Mouse (Mus musculus) embryonic facial prominence, embryonic 15.5 days (tissue): ENCODE measurements around the gene Dthd1. TPM values are rescaled to one million over a fixed set of nuclear protein-coding genes. Genes with fewer than 3 reads are reported as not detected.

Experiments
- ATAC-seq: fragments of 200-750 bp; cut with Nextera tagmentation; 2 replicates; pipeline ENCODE4 v1.8.0; 2017; ENCODE audit warnings: low read depth, moderate TSS enrichment; ENCODE audit not compliant: insufficient number of reproducible peaks, low FRiP score, low TSS enrichment
- H3K27ac ChIP-seq: fragments of 300-500 bp; sonication (generic); replicated peaks from 2 replicates; pipeline ENCODE4 v1.5.1; 2015; ENCODE audit warnings: mild to moderate bottlenecking, inconsistent platforms
- H3K27me3 ChIP-seq: fragments of 300-500 bp; sonication (generic); 2 replicates; pipeline ENCODE4 v1.6.1; 2015; ENCODE audit warnings: inconsistent platforms
- H3K36me3 ChIP-seq: fragments of 300-500 bp; sonication (generic); 2 replicates; pipeline ENCODE4 v1.6.1; 2015; ENCODE audit warnings: mild to moderate bottlenecking, inconsistent platforms
- H3K4me1 ChIP-seq: fragments of 300-500 bp; sonication (generic); 2 replicates; pipeline ENCODE4 v1.6.1; 2015; ENCODE audit warnings: inconsistent platforms
- H3K4me2 ChIP-seq: fragments of 300-500 bp; sonication (generic); replicated peaks from 2 replicates; pipeline ENCODE4 v1.6.1; 2015; ENCODE audit warnings: mild to moderate bottlenecking, inconsistent platforms
- H3K4me3 ChIP-seq: fragments of 300-500 bp; sonication (generic); replicated peaks from 2 replicates; pipeline ENCODE4 v1.5.1; 2015; ENCODE audit warnings: mild to moderate bottlenecking, inconsistent platforms
- H3K9ac ChIP-seq: fragments of 300-500 bp; sonication (generic); 2 replicates; pipeline ENCODE4 v1.6.1; 2015; ENCODE audit warnings: inconsistent platforms
- H3K9me3 ChIP-seq: fragments of 300-500 bp; sonication (generic); replicated peaks from 2 replicates; pipeline ENCODE4 v1.6.1; 2016; ENCODE audit warnings: inconsistent platforms
- WGBS: fragments of 180-500 bp; shearing (Covaris S2); methylation state at CpG from one replicate; pipeline ENCODE4 v1.1.7; 2015; 5-methylcytosine and 5-hydroxymethylcytosine counted together
- polyA plus RNA-seq: library from polyadenylated mRNA; unstranded; fragments of >200 nt; fragmentation: Nextera tagmentation; extraction: Ambion mirVana; gene quantifications from 2 replicates; pipeline ENCODE4 v1.2.1, GENCODE M21; 2015

Gene Dthd1
- polyA plus RNA-seq: 0.34 and 0.61 TPM in 2 replicates

GRCm38 (mm10) chr5:62813402-62814071 lies at the start of gene Dthd1:
Gene Dthd1 (plus strand): TSS chr5:62813823.
- 82% methylated on average over 6 of the region's 6 CpGs for WGBS

GRCm38 (mm10) chr5:62764161-62764560 lies 49.5 kb upstream of the Dthd1 start:
- Histone ChIP-seq H3K27ac (no peak overlapping the region), H3K9ac (no peak overlapping the region), H3K4me2 (peak overlapping the region; percentile 17; the same call in 1 of the 2 replicates), H3K27me3 (no peaks in the 10 kb centered on the region), H3K4me3 (no peak overlapping the region), H3K9me3 (no peaks in the 10 kb centered on the region), H3K36me3 (no peaks in the 10 kb centered on the region), H3K4me1 (peaks cover 6% of the 10 kb centered on the region; the same call in 1 of the 2 replicates)
- WGBS: 62% methylated on average over 5 of the region's 5 CpGs
- no peak for ATAC-seq

More at GRCm38 (mm10) chr5:62813402-62814071, at the start of gene Dthd1:
- H3K4me3 ChIP-seq: no peak within 1 kb of the TSS
- no peaks in the 10 kb centered on the region for H3K9me3 ChIP-seq
- H3K4me2 ChIP-seq: no peak within 1 kb of the TSS
- no peak within 1 kb of the TSS for H3K9ac ChIP-seq
- no peaks in the 10 kb centered on the region for H3K27me3 ChIP-seq
- H3K4me1 ChIP-seq: no peaks in the 10 kb centered on the region
- no peaks in the 10 kb centered on the region for H3K36me3 ChIP-seq
- no peak within 1 kb of the TSS for H3K27ac ChIP-seq
- no peak for ATAC-seq

- peak overlapping the region; percentile 61 for H3K4me3 ChIP-seq
- ATAC-seq: 0 out of 2 replicates have a peak, but pooled peaks have one; percentile 6
- peaks cover 6% of the 10 kb centered on the region; the same call in 1 of the 2 replicates for H3K4me1 ChIP-seq
- peak overlapping the region; percentile 37; the same call in 1 of the 2 replicates for H3K9ac ChIP-seq
- peak overlapping the region; percentile 82; the same call in 1 of the 2 replicates for H3K27ac ChIP-seq
- no peaks in the 10 kb centered on the region for H3K27me3 ChIP-seq
- 16% methylated on average over 5 of the region's 5 CpGs for WGBS
- H3K4me2 ChIP-seq: peak overlapping the region; percentile 84
- H3K9me3 ChIP-seq: no peaks in the 10 kb centered on the region
- H3K36me3 ChIP-seq: no peaks in the 10 kb centered on the region
Observed at GRCm38 (mm10) chr5:62765459-62765783, 48.2 kb upstream of the Dthd1 start.

DNA sequence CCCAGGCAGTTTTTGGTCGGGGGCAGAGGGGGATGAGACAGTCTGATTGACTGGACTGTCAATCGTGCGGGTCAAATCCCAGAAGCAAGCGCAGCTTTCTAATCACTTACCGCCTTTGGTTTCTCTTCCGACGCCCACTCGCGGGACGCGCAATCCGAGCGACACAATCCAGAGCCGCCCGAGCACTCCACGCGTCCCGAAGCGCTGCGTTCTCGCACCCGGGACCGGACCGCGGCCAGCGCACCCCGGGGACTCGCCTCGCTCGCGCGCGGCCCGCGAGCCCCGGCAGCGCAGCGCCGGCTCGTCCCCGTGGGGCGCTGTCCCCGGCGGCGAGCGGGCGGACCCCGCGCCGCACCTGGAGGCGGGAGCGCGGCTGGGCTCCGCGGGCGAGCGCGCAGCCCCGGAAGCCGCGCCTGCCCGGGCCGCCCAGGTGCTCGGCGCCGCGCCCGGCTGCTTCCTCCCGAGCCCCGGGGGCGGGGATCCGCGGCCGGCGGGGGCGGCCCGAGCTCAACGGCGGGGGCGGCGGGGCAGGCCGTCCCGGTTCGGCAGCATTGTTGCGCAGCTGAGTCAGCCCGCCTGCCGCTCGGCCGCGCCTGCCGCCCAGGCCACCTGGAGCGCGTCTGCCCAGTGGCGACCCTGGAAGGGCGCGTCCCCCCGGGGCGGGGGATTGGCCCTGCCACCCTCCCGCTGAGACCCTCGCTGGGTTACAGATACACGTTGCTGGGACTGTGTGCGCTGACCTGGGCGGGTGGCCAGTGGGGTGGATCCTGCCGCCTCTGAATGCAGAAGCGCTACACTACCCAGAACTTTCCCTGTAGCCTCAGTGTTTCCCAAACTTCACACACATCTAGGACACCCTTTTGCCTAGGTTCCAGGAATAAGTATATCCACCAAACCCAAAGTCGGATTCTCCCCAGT lies 47.6 kb upstream of the Dthd1 start, which contains the start of gene Arap2:
Arap2 (minus strand) TSS at position 376 of the 918 bp plus-strand sequence.
- peak within 1 kb of the TSS; percentile 37 for H3K9ac ChIP-seq
- WGBS: under 1% methylated on average over 69 of the region's 106 CpGs
- H3K9me3 ChIP-seq: no peaks in the 10 kb centered on the region
- H3K36me3 ChIP-seq: no peaks in the 10 kb centered on the region
- ATAC-seq: peak; percentile 88
- peaks cover 6% of the 10 kb centered on the region; the same call in 1 of the 2 replicates for H3K4me1 ChIP-seq
- peak within 1 kb of the TSS; percentile 61 for H3K4me3 ChIP-seq
- peak within 1 kb of the TSS; percentile 82 for H3K27ac ChIP-seq
- peak within 1 kb of the TSS; percentile 84 for H3K4me2 ChIP-seq
- H3K27me3 ChIP-seq: no peaks in the 10 kb centered on the region

GRCm38 (mm10) chr5:62771775-62772599 lies 41.6 kb upstream of the Dthd1 start:
- H3K27ac ChIP-seq: no peak overlapping the region
- ATAC-seq: no peak
- H3K9me3 ChIP-seq: no peaks in the 10 kb centered on the region
- H3K4me2 ChIP-seq: no peak overlapping the region
- WGBS: 78% methylated on average over 11 of the region's 11 CpGs
- no peak overlapping the region for H3K9ac ChIP-seq
- H3K27me3 ChIP-seq: no peaks in the 10 kb centered on the region
- H3K4me3 ChIP-seq: no peak overlapping the region
- no peaks in the 10 kb centered on the region for H3K4me1 ChIP-seq
- H3K36me3 ChIP-seq: no peaks in the 10 kb centered on the region

- Histone ChIP-seq H3K4me1 (no peaks in the 10 kb centered on the region), H3K27ac (no peak overlapping the region), H3K4me2 (no peak overlapping the region), H3K36me3 (no peaks in the 10 kb centered on the region), H3K9me3 (no peaks in the 10 kb centered on the region), H3K4me3 (no peak overlapping the region), H3K9ac (no peak overlapping the region), H3K27me3 (no peaks in the 10 kb centered on the region)
- ATAC-seq: no peak
- 79% methylated on average over 8 of the region's 8 CpGs for WGBS
Observed at GRCm38 (mm10) chr5:62777804-62778203, 35.8 kb upstream of the Dthd1 start.

- Histone ChIP-seq H3K4me2 (no peak overlapping the region), H3K9me3 (no peaks in the 10 kb centered on the region), H3K4me1 (no peaks in the 10 kb centered on the region), H3K9ac (no peak overlapping the region), H3K27me3 (no peaks in the 10 kb centered on the region), H3K27ac (no peak overlapping the region), H3K4me3 (no peak overlapping the region), H3K36me3 (no peaks in the 10 kb centered on the region)
- 77% methylated on average over 5 of the region's 5 CpGs for WGBS
- no peak for ATAC-seq
Observed at GRCm38 (mm10) chr5:62778682-62779081, 34.9 kb upstream of the Dthd1 start.

DNA sequence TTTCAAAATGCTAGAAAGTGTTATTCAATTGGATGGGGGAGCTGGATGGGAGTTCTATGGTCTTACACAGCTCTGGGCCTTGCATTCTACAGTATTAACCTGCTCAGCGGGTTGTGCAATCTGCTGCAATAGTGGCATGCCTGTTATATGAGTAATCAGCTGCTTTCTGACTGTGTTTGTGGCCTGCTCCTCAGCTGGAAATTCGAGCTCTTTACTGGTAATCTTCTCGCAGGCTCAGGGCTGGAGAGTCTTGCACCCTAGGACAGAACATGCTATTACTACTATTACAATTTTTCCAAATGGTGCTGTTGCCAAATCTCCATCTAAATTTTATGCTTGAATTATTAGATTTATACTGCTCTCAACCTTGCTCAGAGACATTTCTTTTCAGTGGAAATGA lies 26.8 kb upstream of the Dthd1 start:
- no peaks in the 10 kb centered on the region for H3K4me1 ChIP-seq
- no peak overlapping the region for H3K4me3 ChIP-seq
- 64% methylated on average over 3 of the region's 3 CpGs for WGBS
- ATAC-seq: no peak
- no peaks in the 10 kb centered on the region for H3K36me3 ChIP-seq
- H3K4me2 ChIP-seq: no peak overlapping the region
- H3K27ac ChIP-seq: no peak overlapping the region
- no peaks in the 10 kb centered on the region for H3K9me3 ChIP-seq
- H3K9ac ChIP-seq: no peak overlapping the region
- H3K27me3 ChIP-seq: no peaks in the 10 kb centered on the region

GRCm38 (mm10) chr5:62790921-62791564 lies 22.6 kb upstream of the Dthd1 start:
- Histone ChIP-seq H3K9ac (no peak overlapping the region), H3K4me1 (no peaks in the 10 kb centered on the region), H3K36me3 (no peaks in the 10 kb centered on the region), H3K4me3 (no peak overlapping the region), H3K9me3 (no peaks in the 10 kb centered on the region), H3K4me2 (no peak overlapping the region), H3K27me3 (no peaks in the 10 kb centered on the region), H3K27ac (no peak overlapping the region)
- no peak for ATAC-seq
- WGBS: 86% methylated on average over 5 of the region's 5 CpGs

- Histone ChIP-seq H3K27me3 (no peaks in the 10 kb centered on the region), H3K9ac (no peak overlapping the region), H3K4me1 (no peaks in the 10 kb centered on the region), H3K9me3 (no peaks in the 10 kb centered on the region), H3K4me3 (no peak overlapping the region), H3K27ac (no peak overlapping the region), H3K4me2 (no peak overlapping the region), H3K36me3 (no peaks in the 10 kb centered on the region)
- no peak for ATAC-seq
- 77% methylated on average over 1 of the region's 1 CpGs for WGBS
Observed at GRCm38 (mm10) chr5:62792776-62793175, 20.8 kb upstream of the Dthd1 start.
